Mouse (Mus musculus) CD8-positive naive resting alpha-beta T cell, adult 2 months (primary cell): ENCODE data around the gene Cript.

Experiments used
- DNase-seq, 2 experiments: peaks; one replicate each; pipeline ENCODE4 v3.0.0; 2022; ENCODE audit warnings: low read depth in 2 of 2, low spot score in 2 of 2

The Cript gene

DNA sequence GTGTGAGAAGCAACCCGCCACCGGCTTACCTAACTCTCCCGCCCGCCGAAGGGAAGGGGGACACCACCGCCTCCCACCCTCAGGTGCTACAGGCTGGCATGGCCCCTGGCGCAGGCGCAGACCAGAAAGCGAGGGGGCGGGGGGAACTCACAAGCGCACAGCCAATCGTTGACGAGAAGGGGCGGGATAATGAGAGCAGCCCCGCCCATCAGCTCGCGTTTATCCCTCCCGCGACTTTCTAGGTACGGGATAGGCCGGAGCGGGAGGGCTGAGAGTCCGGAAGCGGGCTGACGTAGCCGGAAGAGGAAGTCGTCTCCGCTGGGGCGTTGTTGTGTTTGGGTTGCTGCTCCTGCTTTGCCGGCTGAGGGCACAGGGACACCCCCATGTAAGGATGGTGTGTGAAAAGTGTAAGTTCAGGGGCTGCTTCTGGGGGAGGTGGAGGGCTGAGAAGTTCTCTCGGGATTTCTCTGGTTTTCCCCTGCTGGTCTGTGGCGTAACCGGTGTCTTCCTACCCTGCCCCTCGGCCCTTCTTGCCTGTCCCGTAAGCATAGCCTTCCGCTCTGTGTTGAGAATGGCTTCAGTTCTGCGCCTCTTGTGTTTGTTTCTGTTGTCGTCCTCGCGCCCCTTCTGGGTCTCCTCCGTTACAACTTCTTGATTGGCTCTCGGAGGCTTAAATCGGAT, at the start of gene Cript, which contains the start of gene Pigf:
Gene Cript, plus strand, starts transcription at position 282 of the 681 bp plus-strand sequence.
Gene Pigf, minus strand, starts transcription at position 138 of the 681 bp plus-strand sequence.
- peak; percentile 98 for DNase-seq

DNA sequence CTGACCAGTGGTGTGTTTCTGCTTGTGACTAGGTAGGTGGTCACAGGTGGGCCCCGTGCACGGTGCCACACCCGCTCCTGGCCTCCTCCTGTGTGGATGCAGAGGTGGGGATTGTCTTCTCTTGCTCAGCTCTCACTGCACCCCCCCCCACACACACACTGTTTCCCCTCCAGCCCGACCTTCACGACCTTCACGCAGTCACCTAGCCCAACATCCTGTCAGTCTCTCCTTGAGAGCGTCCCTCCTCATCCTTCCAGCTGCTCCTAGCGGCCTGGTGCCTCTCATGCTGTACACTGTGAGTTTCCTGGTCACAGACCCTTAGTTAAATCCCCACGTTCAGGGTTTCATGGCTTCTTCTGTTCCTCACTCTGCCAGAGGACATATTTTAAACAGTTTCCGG, 49.0 kb upstream of the Cript start:
- no peak for DNase-seq

DNA sequence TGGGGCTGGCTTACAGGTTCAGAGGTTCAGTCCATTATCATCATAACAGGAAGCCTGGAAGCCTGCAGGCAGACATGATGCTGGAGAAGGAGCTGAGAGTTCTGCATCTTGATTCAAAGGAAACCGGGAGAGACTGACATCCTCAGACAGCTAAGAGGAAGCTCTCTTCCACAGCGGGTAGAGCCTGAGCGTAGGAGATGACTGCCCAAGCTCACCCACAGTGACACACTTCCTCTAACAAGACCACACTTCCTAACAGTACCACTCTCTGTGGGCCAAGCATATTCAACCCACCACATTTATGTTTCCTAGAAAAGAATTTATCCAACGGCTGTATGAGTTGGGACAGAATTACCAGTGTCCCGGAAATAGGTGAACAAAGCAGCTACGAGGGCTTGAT, 46.9 kb upstream of the Cript start:
- no peak for DNase-seq

DNA sequence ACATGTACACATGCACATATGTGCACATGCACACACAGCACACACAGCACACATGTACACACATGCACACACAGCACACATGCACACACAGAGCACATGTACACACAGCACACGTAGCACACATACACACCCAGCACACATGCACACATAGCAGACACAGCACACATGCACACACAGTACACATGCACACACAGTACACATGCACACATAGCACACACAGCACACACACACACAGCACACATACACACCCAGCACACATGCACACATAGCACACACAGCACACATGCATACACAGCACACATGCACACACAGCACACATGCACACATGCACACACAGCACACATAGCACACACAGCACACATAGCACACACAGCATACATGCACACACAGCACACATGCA, 44.1 kb upstream of the Cript start:
- no peak for DNase-seq

DNA sequence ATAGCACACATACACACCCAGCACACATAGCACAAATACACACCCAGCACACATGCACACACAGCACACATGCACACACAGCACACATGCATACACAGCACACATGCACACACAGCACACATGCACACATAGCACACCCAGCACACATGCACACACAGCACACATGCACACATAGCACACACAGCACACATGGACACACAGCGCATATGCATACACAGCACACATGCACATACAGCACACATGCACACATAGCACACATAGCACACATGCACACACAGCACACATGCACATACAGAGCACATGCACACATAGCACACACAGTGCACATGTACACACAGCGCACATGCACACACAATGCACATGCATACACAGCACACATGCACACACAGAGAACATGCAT, 43.6 kb upstream of the Cript start:
- no peak for DNase-seq

DNA sequence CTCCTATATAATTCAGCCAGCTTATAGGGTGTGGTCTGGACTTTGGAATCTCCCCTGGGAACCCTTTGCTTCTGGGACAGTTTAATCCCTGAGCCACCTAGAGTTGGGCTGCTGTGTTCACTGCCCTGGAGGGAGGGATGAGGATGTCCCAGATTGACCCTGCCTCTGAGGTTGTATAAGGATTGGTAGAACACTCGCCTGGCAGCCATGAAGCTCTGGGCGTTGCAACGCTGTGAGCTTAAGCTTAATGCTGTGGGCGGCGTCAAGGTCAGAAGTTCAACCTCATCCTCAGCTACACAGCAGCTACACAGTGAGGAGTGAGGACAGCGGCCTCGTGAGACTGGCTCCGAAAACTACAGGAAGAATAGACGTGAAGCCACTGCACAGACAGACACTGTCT, 42.9 kb upstream of the Cript start:
- DNase-seq, result no peak

DNA sequence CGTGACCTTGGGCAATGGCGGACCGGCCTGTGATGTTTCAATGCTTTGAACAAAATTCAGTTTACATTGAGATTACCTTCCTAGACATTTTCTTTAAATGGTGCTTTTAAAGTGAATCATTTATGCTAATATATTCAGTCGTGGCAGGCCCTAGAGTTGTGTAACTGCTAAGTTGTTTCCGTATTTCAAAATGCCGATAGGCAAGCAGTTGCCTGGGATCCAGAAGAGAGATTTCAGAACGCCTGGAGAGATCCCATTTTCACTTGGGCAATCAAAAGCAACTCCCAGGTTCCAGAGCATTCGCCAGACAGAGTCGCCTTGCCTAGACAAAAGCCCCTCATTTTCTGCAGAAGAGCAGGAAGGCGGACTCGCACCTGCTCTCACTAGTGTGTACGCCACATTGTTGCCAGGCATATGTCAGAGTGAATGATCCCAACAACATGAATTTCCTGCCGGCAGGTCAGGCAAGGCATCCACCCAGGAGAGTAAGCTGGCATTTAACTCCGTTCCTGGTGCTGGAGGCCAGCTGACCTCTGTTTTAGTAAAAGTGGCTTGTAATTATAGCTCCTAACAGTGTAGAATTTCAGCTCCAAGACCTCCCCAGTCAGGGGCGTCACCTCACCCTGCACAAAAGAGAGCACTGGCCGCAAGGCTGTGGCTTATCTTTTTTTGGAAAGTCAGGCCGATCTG, 38.8 kb upstream of the Cript start:
- DNase-seq, result no peak

DNA sequence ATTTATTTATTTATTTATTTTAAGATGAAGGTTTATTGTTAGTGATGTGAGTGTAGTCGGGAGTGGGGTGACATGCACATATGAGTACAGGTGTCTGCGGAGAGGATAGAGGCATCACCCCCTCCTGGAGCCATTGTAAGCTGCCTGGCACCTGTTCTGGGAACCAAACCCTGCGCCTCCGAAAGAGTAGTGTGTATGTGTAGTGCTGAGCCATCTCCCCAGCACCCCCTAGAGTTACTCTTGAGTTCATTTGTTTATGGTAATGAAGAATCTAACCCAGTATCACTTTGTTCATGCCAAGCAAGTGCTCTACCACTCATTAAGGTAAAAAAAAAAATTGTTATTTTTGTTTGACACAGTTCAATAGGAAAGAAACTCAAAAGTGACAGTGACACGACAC, 37.2 kb upstream of the Cript start:
- peak in 1 of 2 experiments; percentile 11 for DNase-seq

DNA sequence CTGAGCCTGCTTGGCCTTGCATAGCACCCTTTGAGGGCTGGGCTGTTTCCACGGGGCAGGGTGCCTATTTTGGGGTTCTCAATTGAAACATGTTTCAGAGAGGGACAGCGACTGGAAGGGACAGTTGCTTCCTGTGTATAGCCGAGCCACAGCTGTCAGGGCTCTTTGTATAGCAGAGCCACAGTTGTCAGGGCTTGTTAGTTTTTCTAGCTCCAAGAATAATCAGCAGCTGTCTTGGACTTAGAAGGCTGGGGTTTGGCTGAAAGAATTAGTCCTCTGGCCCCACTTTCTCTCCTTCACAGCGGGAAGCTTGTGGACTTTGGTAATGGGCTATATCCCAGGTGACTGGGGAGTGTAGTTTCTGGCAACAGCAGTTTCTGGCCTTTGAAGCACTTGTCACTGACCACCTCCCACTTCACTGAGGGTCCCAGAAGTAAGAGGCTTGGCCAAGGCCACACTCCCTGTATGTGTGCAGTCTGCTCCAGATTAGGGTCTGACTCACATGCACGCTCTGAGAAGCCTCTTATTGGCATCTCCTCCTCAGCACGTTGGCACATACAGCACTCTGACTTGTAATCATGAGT, 36.7 kb upstream of the Cript start:
- DNase-seq, result peak; percentile 9 to 27

DNA sequence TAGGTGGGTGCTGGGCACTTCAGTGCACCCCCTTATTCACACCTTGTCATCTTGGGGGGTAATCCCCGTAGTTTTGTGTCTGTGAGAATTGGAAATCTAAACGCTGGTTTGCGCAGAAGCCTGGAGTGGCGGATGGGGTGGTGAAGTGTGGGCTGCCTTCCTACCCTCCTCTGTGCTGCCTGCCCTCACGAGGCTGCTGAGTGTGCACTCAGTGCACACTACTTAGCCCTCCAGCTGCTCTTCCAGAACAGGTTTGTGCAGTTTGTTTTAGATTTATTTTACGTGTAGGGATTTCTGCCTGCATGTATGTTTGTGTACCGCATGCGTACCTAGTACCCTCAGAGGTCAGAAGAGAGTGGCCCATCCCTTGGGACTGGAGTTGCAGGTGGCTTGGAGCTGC, 34.0 kb upstream of the Cript start:
- DNase-seq, result no peak

DNA sequence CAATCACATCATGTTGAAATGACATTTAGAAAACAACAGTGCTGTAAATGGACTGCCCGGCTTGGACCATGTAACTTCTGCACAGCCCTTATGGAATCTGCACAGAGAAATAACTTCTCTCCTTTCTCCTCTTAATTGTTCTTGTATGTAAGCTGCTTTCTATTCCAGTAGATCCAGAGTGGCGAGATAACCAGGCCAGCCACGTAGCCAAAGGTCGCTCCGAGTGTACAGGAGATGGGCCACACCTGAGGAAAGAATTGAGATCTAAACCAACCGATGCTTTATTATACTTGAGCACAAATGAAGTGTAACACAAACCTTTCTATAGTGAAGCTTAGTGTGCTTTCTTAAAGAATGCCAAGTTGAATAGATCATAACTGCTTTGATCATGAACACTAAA, 28.0 kb upstream of the Cript start:
- no peak for DNase-seq

DNA sequence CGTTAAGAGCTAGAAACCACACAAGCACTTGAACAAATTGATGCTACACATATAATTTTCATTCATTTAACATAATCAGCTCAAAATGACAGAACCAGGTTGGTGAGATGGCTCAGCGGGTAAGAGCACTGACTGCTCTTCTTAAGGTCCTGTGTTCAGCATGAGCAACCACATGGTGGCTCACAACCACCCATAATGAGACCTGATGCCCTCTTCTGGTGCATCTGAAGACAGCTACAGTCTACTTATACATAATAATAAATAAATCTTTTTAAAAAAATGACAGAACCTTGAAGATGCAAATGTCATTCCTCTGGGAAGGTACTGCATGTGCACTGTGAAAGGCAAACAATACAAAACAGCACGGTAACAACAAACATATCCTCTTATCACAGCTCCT, 16.4 kb upstream of the Cript start:
- no peak for DNase-seq

DNA sequence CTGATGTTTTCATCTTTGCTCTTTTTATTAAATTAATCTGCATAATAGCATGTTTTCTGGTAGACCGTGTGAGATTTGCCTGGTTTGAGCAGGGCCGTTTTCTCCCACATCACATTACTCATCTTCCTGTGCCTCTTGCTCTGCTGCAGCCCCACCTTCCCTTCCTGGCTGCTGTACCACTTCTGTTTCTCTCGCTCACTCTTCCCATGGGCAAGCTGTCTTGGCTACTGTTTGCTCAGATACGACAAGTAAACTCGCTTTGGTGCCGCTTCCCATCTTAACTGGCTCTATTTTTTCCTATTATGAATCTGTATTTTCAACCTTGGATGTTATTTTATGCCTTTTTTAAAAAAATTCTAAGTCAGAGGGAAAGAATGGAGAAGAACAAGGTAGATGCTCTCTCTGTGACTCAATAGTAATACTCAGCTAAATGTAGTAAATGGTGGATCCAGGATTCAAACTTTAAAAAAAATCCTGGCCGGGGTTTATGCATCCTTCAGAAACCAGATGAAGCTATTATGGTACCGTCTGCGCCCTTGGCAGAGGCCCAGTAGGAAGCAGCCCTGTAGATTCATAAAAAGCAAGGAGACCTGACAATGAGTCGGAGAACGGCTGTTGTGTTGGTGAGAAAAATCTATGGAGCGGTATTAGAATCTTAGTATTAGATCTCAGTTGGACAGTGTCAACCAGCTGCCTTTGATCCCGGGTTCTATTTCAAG, 13.9 kb upstream of the Cript start:
- no peak for DNase-seq

DNA sequence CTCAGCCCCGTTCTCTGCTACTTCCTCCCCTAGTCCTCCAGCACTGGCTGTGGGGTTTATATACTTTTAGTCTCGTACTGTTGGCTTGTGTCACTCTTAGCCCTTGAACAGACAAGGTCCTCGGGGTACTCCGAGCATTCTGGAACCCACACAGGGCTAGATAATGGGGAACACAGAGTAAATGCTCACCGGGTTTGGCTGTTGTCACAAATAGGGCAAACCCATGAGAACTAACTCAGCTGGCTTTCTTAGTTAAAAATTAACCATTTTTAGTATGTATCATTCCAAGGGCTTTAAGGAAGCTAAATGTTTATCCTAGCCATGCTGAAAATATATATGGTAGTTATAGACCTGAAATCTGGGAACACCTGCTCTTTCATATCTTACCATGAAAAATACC, 5.7 kb upstream of the Cript start:
- no peak for DNase-seq

DNA sequence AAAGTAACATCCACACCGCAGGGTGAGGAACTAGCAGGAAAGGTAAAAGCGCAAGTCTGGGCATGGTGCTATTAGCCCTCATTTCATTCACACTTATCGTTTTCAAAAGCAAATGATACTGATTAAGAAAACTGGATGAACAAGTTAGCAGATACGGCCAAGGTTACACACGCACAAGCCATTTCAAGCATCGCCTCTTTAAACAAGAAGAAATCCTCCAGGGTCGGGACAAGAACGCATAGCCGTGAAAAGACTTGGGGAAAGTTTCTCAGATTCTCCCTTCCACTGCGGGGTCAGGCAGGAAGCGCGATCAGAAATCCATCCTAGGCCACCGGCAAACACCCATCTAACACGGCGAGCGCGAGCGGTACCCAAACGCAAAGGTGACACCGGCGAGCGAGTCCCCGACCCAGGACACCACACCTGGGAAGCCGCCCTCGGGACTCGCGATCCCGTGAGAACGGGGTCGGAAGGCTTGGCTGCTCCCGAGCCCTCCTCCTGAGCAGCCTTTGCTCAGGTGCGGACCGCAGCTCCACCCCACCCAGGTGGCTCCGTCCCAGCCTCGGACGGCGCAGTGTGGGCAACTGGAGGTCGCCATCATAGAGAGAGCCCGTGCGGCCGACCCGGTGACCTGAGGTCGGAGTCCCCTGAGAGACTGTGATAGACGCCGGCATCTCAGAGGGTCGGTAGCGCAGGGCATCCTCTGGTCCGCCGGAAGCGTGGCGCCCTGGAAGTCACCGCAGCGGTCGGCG, 683 bp upstream of the Cript start:
- DNase-seq, result peak; percentile 15 to 21

DNA sequence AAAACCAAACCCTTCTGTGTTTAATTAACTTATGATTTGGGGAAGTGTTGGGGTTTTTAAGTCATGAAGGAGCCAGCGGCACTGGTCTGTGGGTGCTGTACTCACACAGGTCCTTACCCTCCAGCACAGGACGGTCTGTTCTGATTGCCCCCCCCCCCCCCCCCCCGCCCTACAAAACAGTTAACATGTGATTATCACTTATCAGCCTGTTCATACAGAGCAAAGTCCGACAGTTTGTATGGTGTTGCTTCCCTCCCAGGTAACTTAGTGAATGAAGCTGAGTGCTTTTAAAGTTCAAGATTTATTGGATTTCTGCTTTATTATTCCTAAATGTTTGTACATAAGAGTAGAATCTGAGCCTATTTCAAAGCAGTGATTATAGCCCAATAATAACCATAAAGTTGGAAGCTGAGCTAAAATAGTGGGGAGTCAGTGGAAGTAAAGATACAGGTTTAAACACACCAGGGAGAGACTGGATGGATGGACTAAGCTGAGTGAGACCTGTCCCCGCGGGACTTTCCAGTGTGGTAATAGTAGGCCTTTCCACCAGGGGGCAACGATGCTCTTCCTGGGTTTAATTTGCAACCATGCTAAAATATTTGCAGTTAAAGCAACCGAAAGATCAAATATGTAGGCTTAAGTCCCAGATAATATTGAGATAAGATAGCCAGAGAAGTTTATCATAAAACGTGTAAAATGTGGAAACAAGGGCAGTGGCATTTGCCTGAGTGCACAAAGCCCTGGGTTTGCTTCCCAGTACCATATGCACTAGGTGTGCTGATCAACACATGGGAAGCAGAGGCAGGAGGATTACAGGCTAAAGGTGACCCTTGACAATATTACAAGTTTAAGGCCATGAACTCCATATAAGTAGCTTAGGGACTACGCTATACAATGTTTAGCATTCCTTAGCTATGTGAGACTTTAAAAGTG, 11.1 kb downstream of the Cript start:
- DNase-seq, result peak in 1 of 2 experiments; percentile 43

DNA sequence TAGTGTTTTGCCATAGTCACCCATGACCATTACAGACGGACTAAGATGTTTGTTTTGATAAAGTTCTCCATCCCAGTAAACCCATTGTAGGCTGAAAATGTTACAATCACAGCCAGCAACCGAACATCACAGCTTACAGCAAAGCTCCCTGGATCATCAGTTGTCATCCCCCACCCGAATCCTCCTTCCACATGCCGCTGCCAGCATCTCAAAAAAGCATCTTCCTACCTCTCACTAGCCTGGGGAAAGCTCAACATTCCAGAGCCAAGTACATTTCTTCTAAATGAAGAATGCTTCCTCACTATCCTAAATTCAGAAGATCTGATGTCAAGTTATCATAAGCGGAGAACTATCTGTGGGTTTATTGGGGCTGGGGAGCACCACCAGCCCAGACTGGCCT, 13.1 kb downstream of the Cript start:
- no peak for DNase-seq

DNA sequence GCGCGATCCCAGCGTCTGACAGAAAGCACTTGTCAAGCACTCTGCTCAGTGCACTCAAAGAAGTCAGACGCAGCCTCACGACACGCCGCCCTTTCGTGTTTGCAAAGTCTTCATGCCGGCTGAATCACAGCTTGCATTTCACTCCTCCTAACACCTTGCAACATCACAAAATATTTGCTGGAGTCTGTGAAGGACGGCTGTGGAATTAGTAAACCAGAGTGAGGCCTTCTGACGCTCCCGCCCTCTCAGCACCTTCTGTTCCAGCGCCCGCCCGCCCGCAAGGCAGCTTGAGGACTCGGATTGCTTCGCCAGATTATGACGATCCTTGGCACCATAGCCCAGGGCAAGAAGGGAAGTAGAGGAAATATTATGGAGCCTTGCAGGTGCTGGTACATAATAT, 16.4 kb downstream of the Cript start:
- DNase-seq, result no peak

DNA sequence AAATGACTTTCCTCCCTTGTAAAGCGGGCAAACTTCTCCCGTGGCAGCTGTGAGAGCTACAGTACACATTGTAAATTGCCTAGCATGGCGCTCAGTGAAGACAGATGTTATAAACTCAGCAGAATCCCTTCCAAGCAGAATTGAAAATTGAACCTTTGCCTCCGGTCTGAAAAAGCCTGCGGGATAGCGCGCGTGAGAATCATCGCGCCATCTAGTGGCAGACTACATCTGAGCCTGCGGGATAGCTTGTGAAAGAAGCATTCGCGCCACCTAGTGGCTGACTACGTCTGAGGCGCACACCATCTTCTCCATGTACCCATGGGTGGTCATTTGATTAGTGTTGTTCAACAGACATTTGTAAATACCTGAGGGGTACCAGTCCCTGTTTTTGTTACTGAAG, 19.0 kb downstream of the Cript start:
- peak; percentile 80 to 86 for DNase-seq

DNA sequence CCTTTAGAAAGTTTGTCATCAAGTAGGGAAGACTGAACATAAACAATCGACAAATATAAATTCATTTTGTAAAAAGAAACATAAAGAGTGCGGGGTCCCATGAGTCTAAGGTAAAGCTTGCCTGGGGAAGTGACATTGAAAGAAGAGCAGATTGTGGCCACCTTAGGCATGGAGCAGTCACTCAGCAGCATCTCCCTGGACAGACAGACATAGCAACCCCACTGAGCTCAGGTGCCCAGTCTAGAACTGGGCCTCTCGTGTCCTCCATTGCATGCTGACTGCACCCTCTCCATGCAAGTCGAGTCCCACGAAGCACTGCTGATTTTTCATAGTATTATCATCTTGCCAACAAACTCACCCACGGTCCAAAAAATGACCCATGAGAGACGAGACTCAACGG, 19.4 kb downstream of the Cript start:
- no peak for DNase-seq
